Mouse (Mus musculus): ENCODE measurements at regions not wholly inside any gene's neighbourhood (a gene's known extent, or its start where the extent isn't known, plus 50 kb on each side); places are given as distances from the start of the nearest gene placed in this dataset.
A peak's percentile ranks its signal among the peaks of the same experiment; 100 is the strongest.

- DNase-seq (ENCODE audit: low spot score in 2 of 2), result no peak
Observed at GRCm38 (mm10) chr5:101000436-101000835, 154.9 kb downstream of the Gpat3 start.

- no peak for DNase-seq (ENCODE audit: low spot score in 2 of 2)
Observed at GRCm38 (mm10) chr5:100992365-100992764, 146.9 kb downstream of the Gpat3 start.

DNA sequence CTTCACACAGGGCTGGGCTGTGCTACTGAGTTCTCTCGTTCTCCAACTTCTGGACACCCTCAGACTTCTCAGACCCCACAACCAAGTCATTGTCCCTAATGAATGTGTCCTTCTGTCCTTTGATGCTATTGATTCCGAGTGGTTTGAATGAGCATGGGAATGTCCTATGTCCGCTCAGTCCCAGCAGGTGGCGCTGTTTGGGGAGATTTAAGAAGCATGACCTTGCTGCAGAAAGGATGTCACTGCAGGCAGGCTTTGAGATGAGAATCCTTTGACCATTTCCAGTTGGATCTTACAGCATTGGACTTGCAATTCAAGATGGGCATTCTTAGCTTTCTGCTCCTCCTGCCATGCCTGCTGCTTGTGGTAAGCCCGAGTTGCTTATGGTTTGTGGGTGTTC, 146.1 kb downstream of the Gpat3 start:
- peak in 1 of 2 experiments; percentile 3 for DNase-seq (ENCODE audit: low spot score in 2 of 2)

GRCm38 (mm10) chr5:100982573-100982936, 137.0 kb downstream of the Gpat3 start:
- no peak for DNase-seq (ENCODE audit: low spot score in 2 of 2)

DNA sequence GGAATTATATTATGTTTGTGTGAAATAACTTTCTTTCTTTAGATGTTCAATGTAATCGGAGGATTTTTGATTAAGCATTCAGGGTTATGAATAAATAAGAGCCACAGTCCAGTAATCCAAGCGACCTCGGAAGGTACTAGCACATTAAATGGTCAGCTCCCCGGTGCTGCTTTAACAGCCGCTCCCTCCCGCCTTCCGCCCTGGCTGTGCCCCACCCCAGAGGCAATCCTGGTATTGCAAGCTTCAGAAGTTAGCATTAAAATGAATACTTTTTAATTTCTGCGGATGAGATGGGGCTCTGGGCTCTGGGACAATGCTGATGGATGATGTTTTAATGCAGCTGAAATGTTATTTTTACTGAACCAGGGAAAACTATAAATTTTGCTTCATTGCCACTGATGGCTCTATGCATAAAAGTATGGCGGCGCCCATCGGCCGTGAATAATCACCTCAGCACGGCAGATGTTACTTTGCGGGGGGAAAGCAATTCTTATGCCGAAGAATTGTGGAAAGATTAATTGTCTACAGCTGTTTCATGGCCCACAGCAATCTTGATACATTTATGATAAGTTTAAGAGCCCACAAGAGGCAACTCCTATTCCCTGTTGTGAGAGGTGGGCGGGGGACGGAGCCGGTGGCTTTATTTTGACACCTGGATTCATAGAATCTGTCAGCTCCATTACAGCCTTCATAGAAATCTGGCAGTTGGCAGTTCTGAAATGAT, 136.5 kb downstream of the Gpat3 start:
- no peak for DNase-seq (ENCODE audit: low spot score in 2 of 2)

GRCm38 (mm10) chr5:100976736-100977135, 131.2 kb downstream of the Gpat3 start:
- no peak for DNase-seq (ENCODE audit: low spot score in 2 of 2)

GRCm38 (mm10) chr5:100951210-100951609, 105.7 kb downstream of the Gpat3 start:
- DNase-seq (ENCODE audit: low spot score in 2 of 2), result no peak

Measured in spleen, postnatal 14 days (tissue).